Mouse (Mus musculus) urinary bladder, adult 2 months (tissue): ENCODE measurements around the gene Mical2. TPM values are rescaled to one million over a fixed set of nuclear protein-coding genes. Genes with fewer than 3 reads are reported as not detected.

Experiments
- DNase-seq: peaks from one replicate; pipeline ENCODE4 v3.0.0; 2022; ENCODE audit warnings: low spot score
- polyA plus RNA-seq: library from polyadenylated mRNA; depleted of rRNA; stranded (reverse); fragments of >200 nt; gene quantifications from 2 replicates; pipeline ENCODE4 v1.2.3, GENCODE M21; 2012

Mical2 gene
- polyA plus RNA-seq, 1 experiment = 22.9 TPM

DNA sequence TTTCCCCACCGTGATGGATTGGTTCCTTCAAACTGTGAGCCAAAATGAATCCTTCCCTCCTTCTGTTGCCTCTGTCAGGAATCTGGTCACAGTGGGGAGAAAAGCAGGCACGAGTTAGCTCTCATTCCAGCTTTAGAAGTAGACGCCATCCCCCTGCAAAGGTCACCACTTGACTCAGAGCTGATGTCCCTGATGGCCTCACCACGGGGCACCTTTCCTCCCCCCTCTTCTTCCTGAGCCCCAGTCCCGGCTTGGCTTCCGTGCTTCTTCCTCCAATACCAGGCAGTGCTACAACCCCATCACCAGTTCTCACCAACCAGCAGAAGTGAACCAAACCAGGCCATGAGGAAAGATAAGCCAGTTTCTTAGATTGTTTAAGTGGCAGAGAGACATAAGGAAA lies 16.9 kb downstream of the Mical2 start:
- DNase-seq = no peak

DNA sequence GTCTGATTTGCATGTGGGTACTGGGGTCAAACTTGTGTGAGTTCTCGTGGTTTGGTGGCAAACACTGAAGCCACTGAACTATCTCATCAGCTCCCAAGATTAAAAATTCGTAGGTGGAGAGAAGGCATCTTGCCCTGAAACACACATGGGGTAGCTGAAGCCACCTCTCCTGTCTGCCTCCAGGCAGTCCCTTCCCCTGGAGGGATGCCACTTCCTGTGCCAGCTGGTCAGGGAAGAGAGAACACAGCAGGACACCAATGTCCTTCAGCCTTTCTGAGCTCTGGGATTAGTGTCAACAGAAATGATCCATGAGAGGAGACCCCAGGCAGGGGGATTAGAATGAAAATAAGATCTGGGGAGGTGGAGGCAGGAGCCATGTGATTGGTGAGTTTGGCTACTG lies 18.4 kb downstream of the Mical2 start:
- DNase-seq = no peak

DNA sequence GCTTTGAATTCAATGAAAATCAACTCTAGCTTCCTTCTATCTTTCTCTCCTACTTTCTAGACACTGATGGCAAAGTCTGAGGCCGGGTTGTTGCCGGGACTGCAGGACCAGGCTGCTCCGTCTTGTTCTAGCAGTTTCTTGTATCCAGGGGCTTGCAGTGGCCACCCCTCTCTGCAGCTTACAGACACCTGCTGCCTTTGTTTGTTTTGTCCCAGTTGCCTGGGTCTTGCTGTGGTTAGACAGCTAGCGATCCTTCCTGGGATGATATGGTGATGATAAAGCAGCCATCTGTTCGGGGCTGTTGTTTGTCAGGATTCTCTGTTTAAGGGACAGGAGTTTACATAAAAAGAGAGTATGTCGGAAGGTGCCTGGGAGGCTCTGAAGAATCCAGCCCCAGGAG lies 19.0 kb downstream of the Mical2 start:
- DNase-seq = no peak

DNA sequence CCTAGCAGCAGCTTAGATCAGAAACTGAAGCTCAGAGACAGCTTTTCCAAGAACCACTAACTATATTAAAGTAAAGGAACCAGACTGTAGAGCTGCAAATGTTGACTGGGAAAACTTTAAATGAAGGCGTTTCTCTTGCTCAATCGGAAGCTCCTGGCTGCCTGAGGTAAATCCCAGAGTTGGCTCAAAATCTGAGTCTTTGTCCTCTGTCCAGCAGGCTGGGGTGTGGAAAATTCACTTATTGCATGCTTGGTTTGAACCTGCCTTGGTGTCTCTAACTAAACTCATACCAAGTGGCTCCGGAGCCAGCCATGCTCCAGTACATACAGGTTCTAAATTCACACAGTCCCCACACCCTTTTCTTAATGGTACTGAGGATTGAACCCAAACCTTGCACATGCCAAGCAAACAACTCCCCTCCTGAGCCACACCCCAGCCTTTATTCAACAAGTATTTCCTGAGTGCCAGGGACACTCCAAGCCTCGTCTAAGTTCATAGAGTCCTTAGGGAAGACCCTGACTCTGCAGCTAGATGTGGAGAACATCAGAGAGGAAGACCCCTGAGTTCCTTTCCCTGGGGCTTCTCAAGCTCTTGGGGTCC lies 20.3 kb downstream of the Mical2 start:
- no peak for DNase-seq

DNA sequence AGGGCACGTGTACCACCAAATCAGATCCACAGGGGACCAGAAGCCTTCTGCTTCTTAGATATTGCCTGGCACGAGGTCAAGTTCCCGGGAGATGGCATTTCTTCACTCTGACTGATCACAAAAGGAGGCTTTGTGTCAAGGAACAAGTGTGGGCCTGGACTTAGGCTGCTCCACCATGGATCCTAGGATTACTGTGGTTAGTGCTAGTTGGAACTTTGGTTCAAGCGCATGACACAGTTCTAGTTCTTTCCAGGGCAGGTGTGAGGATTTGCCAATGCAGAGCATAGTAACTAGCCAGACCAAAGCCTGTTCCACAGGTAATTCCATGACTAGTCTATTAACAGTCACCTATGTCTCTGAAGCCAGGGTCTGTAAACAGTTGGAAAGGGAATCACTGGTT lies 20.8 kb downstream of the Mical2 start:
- DNase-seq = no peak

DNA sequence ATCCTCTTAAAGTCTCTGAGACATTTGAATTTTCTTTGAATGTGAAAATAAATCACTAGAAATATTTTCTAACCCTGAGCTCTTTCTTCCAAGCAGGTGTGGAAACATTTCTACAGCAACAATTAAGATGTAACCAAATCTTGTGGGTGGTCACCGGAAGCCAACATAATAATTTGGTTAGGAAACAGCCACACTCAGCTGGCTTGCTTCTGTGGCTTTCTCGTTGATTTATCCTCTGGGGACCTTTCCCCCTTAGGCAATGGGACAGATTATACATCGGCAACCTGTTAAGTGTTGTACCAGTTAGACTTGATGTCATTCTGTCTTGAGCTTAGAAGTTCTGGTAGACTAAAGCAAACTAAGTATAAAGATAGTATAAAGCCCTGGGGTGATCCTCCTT lies 22.2 kb downstream of the Mical2 start:
- DNase-seq = no peak

DNA sequence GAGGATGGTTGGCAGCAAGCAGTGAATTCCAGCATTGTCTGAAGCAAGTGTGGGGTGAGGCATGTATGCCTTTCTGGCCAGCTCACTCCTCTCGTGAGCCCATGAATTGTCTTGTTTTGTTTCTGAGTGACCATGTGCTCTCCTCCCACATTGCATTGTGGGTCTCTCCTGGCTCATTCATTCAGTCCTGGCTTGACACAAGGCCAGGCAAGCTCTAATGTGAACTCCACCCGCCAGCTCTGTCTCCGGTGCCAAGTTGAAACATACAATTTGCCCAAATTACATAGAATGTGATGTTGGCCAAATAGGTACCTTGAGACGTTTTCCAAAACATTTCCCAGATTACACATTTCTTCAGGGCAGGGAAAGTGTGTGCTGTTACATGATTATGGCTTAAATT lies 23.8 kb downstream of the Mical2 start:
- DNase-seq = no peak

DNA sequence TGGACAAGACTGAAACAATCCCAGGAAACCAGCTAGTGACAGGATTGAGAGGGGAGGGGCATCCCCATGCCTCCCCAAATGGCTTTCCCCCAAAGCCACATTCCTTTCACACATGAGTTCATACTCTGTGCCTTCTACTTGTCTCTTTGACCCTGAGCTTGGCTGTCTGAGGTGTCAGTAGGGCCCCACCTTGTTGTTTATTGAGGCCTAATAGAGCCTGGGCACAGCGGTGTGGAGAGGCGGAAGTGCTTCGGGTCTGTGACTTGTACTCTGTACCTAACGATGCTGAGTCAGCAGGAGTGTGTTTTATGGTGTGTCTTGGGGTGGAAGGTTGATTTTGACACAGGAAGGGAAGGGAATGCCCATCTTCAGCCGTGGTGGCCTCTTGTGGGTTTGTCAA lies 26.4 kb downstream of the Mical2 start:
- DNase-seq = no peak

DNA sequence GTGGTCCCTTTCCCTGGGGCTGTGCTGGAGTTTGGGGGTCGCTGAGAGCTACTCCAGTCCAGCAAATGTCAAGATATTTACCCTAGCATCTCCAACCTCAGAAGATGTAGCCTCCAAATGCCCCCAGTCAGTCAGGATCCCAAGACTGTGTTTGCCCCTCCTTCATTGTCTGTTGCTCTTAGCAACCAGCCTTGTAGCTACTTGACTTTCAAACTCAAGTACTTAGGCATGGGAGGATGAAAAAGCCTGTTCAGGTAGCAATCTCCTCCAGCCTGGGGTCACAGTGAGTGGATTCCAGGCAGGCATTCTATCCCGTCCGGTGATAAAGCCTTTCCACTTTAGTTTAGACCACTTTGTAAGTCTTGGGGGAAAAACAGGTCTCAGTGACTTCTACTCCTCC lies 28.6 kb downstream of the Mical2 start:
- DNase-seq = no peak

DNA sequence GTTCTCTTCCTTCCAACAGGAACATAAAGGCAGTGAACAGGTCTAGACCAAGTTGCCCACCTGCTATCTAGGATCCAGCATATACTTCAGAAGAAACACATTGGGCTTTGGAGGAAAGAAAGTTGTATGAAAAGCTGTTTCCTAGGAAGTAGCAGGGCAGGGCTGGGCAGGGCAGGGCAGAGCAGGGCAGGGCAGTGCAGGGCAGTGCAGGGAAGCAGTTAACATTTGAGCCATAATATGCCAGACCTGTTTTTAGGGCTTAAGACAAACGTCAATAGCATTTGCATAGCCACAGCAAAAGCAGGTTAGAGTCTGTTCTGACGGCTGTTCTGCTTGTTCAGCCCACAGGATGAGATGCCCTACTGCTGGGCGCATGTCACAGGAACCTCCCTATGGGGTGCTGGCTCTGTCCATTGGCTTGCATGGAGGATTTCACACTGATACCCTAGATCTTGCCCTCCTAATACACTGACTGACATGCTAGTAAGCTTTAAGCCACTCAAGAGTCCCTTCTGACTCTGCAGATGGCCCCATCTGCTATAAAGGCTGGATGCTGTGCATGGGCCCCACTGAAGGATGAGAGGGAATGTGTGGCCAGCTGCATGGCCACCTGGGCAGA lies 29.7 kb downstream of the Mical2 start:
- no peak for DNase-seq

DNA sequence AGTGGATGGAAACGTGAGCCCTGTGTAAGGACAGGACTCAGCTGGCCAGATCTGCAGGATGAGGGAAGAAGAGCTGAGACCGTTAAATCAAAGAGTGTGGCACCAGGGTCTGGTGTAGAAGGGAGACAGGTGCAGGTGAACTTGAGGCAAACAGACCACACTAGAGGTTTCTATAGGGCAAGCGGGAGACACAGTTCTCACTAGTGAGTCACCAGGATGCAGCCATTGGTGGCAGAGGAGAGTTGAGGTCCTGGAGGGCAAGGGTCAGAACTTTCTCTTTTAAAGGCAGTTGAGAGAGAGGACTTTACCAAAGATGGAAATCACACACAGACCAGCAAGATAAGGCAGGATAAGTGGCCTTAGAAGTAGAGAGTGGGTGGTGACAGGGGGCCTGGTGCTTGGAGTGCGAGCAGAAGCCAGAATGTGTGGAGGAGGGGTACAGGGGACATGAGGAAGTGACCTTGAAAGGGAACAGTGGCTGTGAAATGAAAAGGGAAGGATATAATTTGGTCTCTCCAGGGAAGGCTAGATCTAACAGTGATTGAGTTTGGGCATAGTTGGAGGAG lies 32.8 kb downstream of the Mical2 start:
- DNase-seq = no peak

DNA sequence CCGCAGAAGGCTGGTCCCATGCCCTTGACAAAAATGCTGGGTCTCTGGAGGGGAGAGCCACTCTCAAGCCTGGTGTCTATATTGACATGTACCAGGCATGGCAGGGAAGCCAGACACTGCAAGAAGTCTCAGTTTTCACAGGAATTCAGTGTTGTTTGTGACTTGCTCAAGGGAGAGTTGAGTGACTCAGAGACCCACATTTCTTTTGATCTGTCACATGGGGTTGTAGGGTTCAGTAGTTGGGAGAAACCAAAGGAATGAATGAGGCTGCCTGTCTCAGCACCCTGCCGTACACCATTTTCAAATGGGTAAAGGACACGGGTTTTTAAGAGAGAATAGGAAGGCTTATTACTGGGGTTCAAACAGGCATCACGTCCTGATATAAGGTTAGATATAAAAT lies 33.6 kb downstream of the Mical2 start:
- DNase-seq = no peak

DNA sequence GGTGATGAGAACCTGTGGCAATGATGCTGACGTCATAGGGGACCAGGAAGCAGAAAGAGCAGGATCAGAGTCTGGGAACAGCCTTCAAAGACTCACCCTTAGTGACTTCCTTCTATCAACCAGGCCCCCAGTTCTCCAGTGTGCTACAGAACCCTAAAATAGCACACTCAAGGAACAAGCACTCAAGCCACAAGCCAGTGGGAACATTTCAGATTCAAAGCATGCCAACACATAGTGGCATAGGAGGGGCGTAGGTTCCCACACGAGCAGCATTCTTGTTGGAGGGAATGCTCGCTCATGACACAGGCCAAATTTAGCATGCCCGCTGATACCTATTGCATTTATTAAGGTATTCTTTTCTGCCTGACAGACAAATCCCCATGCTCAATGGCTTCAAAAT lies 35.5 kb downstream of the Mical2 start:
- DNase-seq = no peak

DNA sequence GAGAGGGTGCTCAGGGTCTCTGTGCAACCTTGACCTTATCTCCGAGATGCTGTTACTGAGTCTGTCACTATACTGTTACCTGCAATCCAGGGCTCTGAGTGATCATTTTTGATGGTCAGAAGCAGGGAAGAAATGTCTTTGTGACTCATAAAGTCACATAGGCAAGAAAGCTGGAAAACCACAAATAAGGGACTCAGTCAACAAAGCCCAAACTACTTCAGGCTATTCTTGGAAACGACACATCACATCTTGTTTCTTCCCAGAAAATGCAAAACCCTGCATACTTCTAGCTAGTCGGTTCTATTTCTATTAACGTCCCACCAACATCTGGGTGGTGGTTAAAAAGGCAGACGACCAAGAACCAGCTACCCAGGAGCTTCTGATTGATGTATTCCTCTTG lies 41.6 kb downstream of the Mical2 start:
- DNase-seq = no peak

DNA sequence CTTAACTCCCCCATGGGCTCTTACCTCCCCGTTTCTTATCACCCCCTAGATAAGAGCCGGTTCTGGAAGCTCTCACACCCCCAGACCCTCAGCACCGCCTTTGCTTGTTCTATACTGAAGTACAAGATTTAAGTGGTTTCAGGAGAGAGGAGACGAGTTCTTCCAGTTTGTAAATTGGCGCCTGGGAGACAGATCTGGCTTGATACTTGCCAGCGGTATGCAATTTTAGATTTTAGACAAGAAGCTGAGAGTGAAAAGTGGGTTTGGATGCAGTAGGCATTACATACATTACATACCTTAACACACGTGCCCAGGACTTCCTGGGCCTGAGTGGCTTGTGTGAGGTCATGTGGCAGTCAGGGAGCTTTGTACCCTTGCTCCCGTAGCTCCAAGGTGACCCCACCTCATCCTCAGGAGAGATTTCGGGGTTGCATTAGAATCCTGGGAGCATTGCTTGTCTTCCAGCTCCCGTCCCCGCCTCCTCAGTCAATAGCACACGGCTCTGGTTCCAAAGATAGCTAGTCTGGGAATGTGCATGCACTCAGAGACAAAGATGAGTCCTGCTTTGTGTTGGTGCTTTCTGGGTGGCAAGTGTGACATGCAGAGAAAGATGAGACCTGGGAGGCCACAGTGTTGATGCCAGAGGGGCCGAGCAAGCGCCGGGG lies 43.2 kb downstream of the Mical2 start:
- DNase-seq = no peak

DNA sequence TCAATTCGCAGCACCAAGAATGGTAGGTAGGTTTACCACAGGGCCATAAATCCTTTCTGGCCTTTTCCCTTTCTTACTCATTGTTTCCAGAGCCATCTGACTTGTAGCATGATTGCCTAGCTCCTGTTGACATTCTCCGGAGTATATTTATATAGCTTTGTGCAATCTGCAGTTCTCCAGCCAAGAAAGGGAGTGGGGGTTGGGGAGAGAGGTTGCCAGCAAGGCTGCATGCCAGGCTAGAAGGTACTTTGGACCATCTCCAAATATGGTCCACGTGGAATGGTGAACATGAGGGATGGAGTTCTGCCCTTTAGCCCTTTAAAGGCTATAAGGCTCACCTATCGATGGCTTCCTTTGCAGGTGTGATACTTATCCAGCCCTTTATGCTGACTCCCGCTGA lies 45.2 kb downstream of the Mical2 start:
- no peak for DNase-seq

DNA sequence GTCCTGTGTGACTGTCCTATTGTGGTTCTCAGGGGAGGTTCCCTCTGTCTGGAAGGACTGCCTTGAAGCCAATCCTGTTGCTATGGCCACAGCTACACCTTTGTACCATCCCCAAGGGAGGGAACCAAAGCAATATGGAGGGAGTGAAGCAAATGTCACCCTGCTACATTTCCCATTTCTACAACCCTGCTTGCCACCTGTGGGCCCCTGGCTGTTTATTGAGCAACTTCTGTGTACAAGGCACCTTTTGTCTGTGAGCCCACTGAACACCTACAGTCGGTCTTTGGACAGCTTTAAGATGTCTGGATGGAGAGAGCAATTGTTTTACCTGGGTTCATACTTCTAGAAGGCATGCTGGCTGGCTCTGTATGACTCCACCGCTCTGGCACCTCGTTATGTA lies 46.0 kb downstream of the Mical2 start:
- DNase-seq = no peak

DNA sequence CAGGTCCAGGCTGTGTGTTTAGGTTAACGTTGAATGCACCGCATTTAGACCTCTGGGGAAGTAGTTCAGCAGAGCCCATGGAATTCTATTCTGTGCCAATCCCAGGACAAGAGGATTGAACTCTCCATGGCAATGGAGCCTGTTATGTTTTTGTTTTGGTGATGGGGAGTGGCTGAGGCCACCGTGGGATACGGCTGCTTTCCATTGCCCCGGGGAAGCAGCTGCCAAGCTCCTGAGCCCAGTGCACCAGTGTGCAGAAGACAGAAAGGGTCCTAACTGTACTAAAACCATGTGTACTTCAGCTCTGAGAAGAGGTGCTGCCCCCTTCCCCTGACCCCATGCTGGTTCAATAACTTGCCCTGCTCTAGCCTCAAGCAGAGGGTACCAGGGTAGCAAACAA lies 47.0 kb downstream of the Mical2 start:
- DNase-seq = no peak

DNA sequence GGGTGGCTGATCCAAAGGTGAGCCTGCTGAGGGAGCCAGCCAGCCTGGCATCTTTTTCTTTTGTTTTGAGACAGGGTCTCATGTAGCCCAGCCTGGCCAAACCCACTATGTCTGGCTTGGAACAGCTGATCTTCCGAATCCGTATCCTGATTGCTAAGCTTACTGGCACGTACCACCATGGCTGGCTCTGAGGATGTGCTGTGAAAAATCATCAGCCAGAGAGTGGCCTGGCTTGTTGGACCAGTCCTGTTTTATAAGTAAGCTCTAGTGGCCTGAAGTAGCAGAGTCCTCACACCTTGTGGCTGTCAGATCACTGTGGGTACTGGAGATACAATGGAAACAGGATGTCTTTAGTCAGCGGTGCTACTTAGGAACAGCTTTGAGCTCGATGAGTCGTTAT lies 47.8 kb downstream of the Mical2 start:
- no peak for DNase-seq

DNA sequence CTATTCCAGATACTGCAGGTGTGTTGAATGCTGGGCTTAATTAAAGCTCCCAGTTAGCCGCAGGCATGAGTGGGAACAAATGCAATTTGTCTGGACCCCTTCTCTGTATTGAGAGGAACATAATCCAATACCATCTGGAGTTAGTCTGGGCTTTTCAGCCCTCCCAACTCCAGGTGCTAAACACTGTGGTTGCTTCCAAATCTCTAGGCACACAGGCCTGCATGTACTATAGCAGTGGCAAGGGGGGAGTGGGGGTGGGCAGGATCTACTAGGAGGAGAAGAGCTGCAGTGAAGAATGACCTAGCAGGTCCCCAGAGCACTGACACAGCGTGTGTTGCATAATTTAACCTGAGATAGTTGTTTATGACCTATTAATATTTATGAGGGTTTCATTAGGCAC lies 49.0 kb downstream of the Mical2 start:
- DNase-seq = no peak

DNA sequence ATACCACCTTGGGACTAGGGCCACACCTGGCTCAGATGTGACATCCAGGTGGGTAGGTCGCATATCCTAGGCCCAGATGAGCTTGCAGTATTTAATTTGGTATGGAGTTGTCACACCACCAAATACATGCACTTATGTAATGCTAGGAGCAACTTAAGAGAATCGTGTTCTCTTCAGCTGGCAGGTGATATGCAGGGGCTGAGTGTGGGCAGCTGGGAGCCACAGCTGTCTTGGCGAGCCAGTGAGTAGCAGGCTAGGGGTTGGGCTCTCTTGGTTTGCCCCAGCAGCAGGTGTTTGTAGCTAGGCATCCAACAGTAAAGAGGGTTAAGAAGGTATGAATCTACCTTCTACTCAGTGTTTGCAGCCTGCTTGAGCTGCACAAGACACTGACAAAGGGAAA lies 49.4 kb downstream of the Mical2 start:
- no peak for DNase-seq

DNA sequence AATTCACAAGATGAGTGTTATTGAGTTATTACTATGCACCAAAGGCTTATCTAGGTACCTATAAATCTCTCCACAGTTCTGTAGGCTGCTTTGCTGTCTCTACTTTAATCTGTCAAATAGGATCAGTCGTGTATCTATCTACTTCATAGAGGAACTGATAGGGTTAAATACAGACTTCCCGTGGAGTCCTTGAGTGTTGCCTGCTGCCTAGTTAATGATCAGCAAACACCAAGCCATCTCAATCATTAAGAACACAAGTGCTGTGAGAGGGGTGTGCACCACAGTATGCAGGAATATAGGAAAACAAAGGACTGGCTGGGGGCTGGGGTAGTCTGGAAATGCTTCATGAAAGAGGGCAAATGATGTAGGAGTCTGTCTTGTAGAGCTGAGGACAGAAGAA lies 50.2 kb downstream of the Mical2 start:
- no peak for DNase-seq

DNA sequence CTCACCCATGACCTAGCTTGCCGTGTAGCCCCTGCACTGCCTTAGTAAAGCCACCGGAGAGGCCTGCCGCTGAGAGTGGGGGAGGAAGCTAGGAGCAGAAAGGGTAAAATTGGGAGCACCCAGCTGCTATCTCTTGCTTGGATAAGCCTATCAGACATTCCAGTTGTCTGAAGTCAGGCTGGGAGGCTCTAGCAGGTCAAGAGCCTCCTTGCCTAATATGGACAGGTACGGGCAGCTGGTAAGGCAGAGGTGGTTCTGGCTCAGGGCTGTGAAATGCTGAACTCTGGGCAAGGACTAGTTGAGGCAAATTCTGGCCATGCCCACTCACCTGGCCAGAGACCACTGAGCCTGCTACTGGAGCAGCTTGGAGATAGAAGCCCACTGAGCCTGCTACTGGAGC lies 51.2 kb downstream of the Mical2 start:
- DNase-seq = no peak
